Mouse (Mus musculus) olfactory bulb, adult 2 months (tissue): ENCODE measurements at regions not wholly inside any gene's neighbourhood (a gene's known extent, or its start where the extent isn't known, plus 50 kb on each side); places are given as distances from the start of the nearest gene placed in this dataset.

ENCODE experiments used
- H3K27ac ChIP-seq: fragments of 200-500 bp; 2 replicates; pipeline ENCODE4 v1.5.1; 2012; ENCODE audit warnings: low read depth, low read length; ENCODE audit not compliant: insufficient read depth
- H3K4me1 ChIP-seq: fragments of 200-500 bp; 2 replicates; pipeline ENCODE4 v1.6.1; 2012; ENCODE audit warnings: low read length; ENCODE audit not compliant: control insufficient read depth, insufficient read depth
- H3K4me3 ChIP-seq: fragments of 200-500 bp; 2 replicates; pipeline ENCODE4 v1.5.1; 2012; ENCODE audit warnings: mild to moderate bottlenecking, low read depth, low read length, moderate library complexity; ENCODE audit not compliant: insufficient read depth
- CTCF ChIP-seq: fragments of 200-500 bp; IDR thresholded peaks from 2 replicates; pipeline ENCODE4 v1.5.1; 2012; ENCODE audit warnings: low read depth, mild to moderate bottlenecking, low read length, moderate library complexity; ENCODE audit not compliant: insufficient read depth
- POLR2A ChIP-seq: fragments of 200-500 bp; IDR thresholded peaks from 2 replicates; pipeline ENCODE4 v1.6.1; 2012; ENCODE audit warnings: mild to moderate bottlenecking, low read depth, low read length, moderate library complexity; ENCODE audit not compliant: insufficient read depth
- WGBS: fragments of 180-500 bp; shearing (Covaris S2); methylation state at CpG from one replicate; pipeline ENCODE4 v1.1.7; 2018; 5-methylcytosine and 5-hydroxymethylcytosine counted together

- 85% methylated on average over 2 of the region's 2 CpGs for WGBS
- TF ChIP-seq POLR2A (no peak), CTCF (no peak)
- H3K27ac ChIP-seq = no peak overlapping the region
- no peaks in the 10 kb centered on the region for H3K4me1 ChIP-seq
- no peak overlapping the region for H3K4me3 ChIP-seq
Measured at GRCm38 (mm10) chr10:8028840-8029239, 72.8 kb upstream of the Tab2 start.

GRCm38 (mm10) chr10:8027023-8027422 is 71.0 kb upstream of the Tab2 start:
- no peaks in the 10 kb centered on the region for H3K4me1 ChIP-seq
- no peak overlapping the region for H3K27ac ChIP-seq
- WGBS = 19% methylated on average over 6 of the region's 6 CpGs
- no peak overlapping the region for H3K4me3 ChIP-seq
- TF ChIP-seq POLR2A = no peak
- no peak for TF ChIP-seq CTCF

GRCm38 (mm10) chr10:8023741-8024140 is 67.7 kb upstream of the Tab2 start:
- H3K4me3 ChIP-seq = no peak overlapping the region
- TF ChIP-seq POLR2A = no peak
- TF ChIP-seq CTCF = no peak
- H3K4me1 ChIP-seq = no peaks in the 10 kb centered on the region
- 97% methylated on average over 2 of the region's 2 CpGs for WGBS
- H3K27ac ChIP-seq = no peak overlapping the region

GRCm38 (mm10) chr10:8021971-8022370 is 65.9 kb upstream of the Tab2 start:
- TF ChIP-seq POLR2A = no peak
- no peak for TF ChIP-seq CTCF
- H3K4me1 ChIP-seq = no peaks in the 10 kb centered on the region
- H3K27ac ChIP-seq = no peak overlapping the region
- 92% methylated on average over 1 of the region's 1 CpGs for WGBS
- H3K4me3 ChIP-seq = no peak overlapping the region

- H3K4me3 ChIP-seq = no peak overlapping the region
- 73% methylated on average over 4 of the region's 4 CpGs for WGBS
- TF ChIP-seq CTCF = no peak
- TF ChIP-seq POLR2A = no peak
- H3K4me1 ChIP-seq = no peaks in the 10 kb centered on the region
- no peak overlapping the region for H3K27ac ChIP-seq
Measured at GRCm38 (mm10) chr10:8020916-8021705, 65.1 kb upstream of the Tab2 start.

- H3K4me1 ChIP-seq = no peaks in the 10 kb centered on the region
- no peak overlapping the region for H3K27ac ChIP-seq
- H3K4me3 ChIP-seq = no peak overlapping the region
- WGBS = 95% methylated on average over 4 of the region's 4 CpGs
- TF ChIP-seq CTCF (no peak), POLR2A (no peak)
Measured at GRCm38 (mm10) chr10:8020113-8020512, 64.1 kb upstream of the Tab2 start.

- Histone ChIP-seq H3K27ac (no peak overlapping the region), H3K4me3 (no peak overlapping the region), H3K4me1 (no peaks in the 10 kb centered on the region)
- TF ChIP-seq CTCF (no peak), POLR2A (no peak)
Measured at GRCm38 (mm10) chr10:8018229-8019026, 62.4 kb upstream of the Tab2 start.

GRCm38 (mm10) chr10:8016741-8017140 is 60.7 kb upstream of the Tab2 start:
- TF ChIP-seq CTCF = no peak
- WGBS = 92% methylated on average over 2 of the region's 2 CpGs
- no peak overlapping the region for H3K4me3 ChIP-seq
- H3K27ac ChIP-seq = no peak overlapping the region
- H3K4me1 ChIP-seq = no peaks in the 10 kb centered on the region

GRCm38 (mm10) chr10:8011744-8012143 is 55.7 kb upstream of the Tab2 start:
- H3K27ac ChIP-seq = no peak overlapping the region
- TF ChIP-seq CTCF (no peak), POLR2A (no peak)
- H3K4me3 ChIP-seq = no peak overlapping the region
- H3K4me1 ChIP-seq = no peaks in the 10 kb centered on the region
- 86% methylated on average over 4 of the region's 4 CpGs for WGBS

- H3K4me1 ChIP-seq = no peaks in the 10 kb centered on the region
- 86% methylated on average over 9 of the region's 9 CpGs for WGBS
- TF ChIP-seq POLR2A (no peak), CTCF (no peak)
- H3K4me3 ChIP-seq = no peak overlapping the region
- no peak overlapping the region for H3K27ac ChIP-seq
Measured at GRCm38 (mm10) chr10:8011138-8011537, 55.1 kb upstream of the Tab2 start.
